Mouse (Mus musculus) E14TG2a.4 (cell line): Measurements from ENCODE around the gene Kif9.
A peak's percentile ranks its signal among the peaks of the same experiment; 100 is the strongest.

Source experiments
- H3K27me3 ChIP-seq: 2 replicates; pipeline ENCODE4 v1.6.1; 2014; ENCODE audit warnings: low read length, control low read depth; ENCODE audit not compliant: insufficient read depth
- H3K36me3 ChIP-seq: 2 replicates; pipeline ENCODE4 v1.6.1; 2014; ENCODE audit warnings: low read length, control low read depth; ENCODE audit not compliant: insufficient read depth
- H3K4me1 ChIP-seq: replicated peaks from 2 replicates; pipeline ENCODE4 v1.6.1; 2014; ENCODE audit warnings: low read depth, low read length, control low read depth
- H3K4me3 ChIP-seq: replicated peaks from 2 replicates; pipeline ENCODE4 v1.5.1; 2014; ENCODE audit warnings: mild to moderate bottlenecking, low read length
- H3K9me3 ChIP-seq: 2 replicates; pipeline ENCODE4 v1.6.1; 2014; ENCODE audit warnings: low read length, control low read depth
- CTCF ChIP-seq: conservative IDR thresholded peaks from 2 replicates; pipeline ENCODE4 v1.5.1; 2014; ENCODE audit warnings: low read length
- NANOG ChIP-seq: IDR thresholded peaks from 2 replicates; pipeline ENCODE4 v1.6.1; 2014; ENCODE audit warnings: borderline replicate concordance, low read length, mixed read lengths
- POU5F1 ChIP-seq: IDR thresholded peaks from 2 replicates; pipeline ENCODE4 v1.6.1; 2014; ENCODE audit warnings: low read length, borderline replicate concordance

Gene Kif9

GRCm38 (mm10) chr9:110477951-110478350, 1.2 kb downstream of the Kif9 start:
- Histone ChIP-seq H3K9me3 (no peaks in the 10 kb centered on the region), H3K4me1 (peaks cover 25% of the 10 kb centered on the region), H3K36me3 (no peaks in the 10 kb centered on the region), H3K27me3 (peaks cover 14% of the 10 kb centered on the region), H3K4me3 (no peak overlapping the region)
- no peak for TF ChIP-seq NANOG
- TF ChIP-seq POU5F1, result no peak
- no peak for TF ChIP-seq CTCF

GRCm38 (mm10) chr9:110478639-110479038, 1.9 kb downstream of the Kif9 start:
- Histone ChIP-seq H3K27me3 (peaks cover 14% of the 10 kb centered on the region), H3K36me3 (no peaks in the 10 kb centered on the region)
- TF ChIP-seq CTCF (no peak), NANOG (no peak), POU5F1 (no peak)

GRCm38 (mm10) chr9:110488841-110489240, 12.1 kb downstream of the Kif9 start:
- TF ChIP-seq NANOG (no peak; the same call in 1 of the 2 replicates), POU5F1 (no peak), CTCF (no peak)
- peaks cover 6% of the 10 kb centered on the region for H3K9me3 ChIP-seq
- H3K4me1 ChIP-seq, result peaks cover 27% of the 10 kb centered on the region
- no peaks in the 10 kb centered on the region for H3K27me3 ChIP-seq
- no peak overlapping the region for H3K4me3 ChIP-seq
- H3K36me3 ChIP-seq, result no peaks in the 10 kb centered on the region

More at GRCm38 (mm10) chr9:110478639-110479038, 1.9 kb downstream of the Kif9 start:
- Histone ChIP-seq H3K4me1 (peaks cover 25% of the 10 kb centered on the region), H3K4me3 (no peak overlapping the region), H3K9me3 (no peaks in the 10 kb centered on the region)

GRCm38 (mm10) chr9:110490913-110491312, 14.2 kb downstream of the Kif9 start:
- H3K36me3 ChIP-seq, result no peaks in the 10 kb centered on the region
- peaks cover 27% of the 10 kb centered on the region for H3K4me1 ChIP-seq
- peaks cover 6% of the 10 kb centered on the region for H3K9me3 ChIP-seq
- peaks cover 7% of the 10 kb centered on the region; the same call in 1 of the 2 replicates for H3K27me3 ChIP-seq
- TF ChIP-seq CTCF (peak; percentile 69), NANOG (no peak)
- H3K4me3 ChIP-seq, result no peak overlapping the region

- Histone ChIP-seq H3K4me1 (peaks cover 30% of the 10 kb centered on the region), H3K27me3 (no peaks in the 10 kb centered on the region), H3K9me3 (no peaks in the 10 kb centered on the region), H3K4me3 (no peak overlapping the region), H3K36me3 (peaks cover 9% of the 10 kb centered on the region; the same call in 1 of the 2 replicates)
- TF ChIP-seq CTCF, result no peak
- TF ChIP-seq POU5F1, result no peak
- no peak for TF ChIP-seq NANOG
Measured at GRCm38 (mm10) chr9:110525737-110526136, 49.0 kb downstream of the Kif9 start.

GRCm38 (mm10) chr9:110529002-110529737, 52.4 kb downstream of the Kif9 start:
- H3K36me3 ChIP-seq, result peaks cover 15% of the 10 kb centered on the region
- H3K4me1 ChIP-seq, result peaks cover 38% of the 10 kb centered on the region
- no peaks in the 10 kb centered on the region for H3K9me3 ChIP-seq
- TF ChIP-seq NANOG, result no peak
- no peak for TF ChIP-seq POU5F1
- TF ChIP-seq CTCF, result no peak
- no peaks in the 10 kb centered on the region for H3K27me3 ChIP-seq
- peak overlapping the region; percentile 87 for H3K4me3 ChIP-seq

- H3K36me3 ChIP-seq, result peaks cover 23% of the 10 kb centered on the region
- no peaks in the 10 kb centered on the region for H3K9me3 ChIP-seq
- 0 out of 2 replicates have a peak overlapping the region, but pooled peaks have one; percentile 14 for H3K4me3 ChIP-seq
- peaks cover 53% of the 10 kb centered on the region for H3K4me1 ChIP-seq
- TF ChIP-seq CTCF (no peak), NANOG (no peak), POU5F1 (no peak)
- H3K27me3 ChIP-seq, result no peaks in the 10 kb centered on the region
Measured at GRCm38 (mm10) chr9:110530650-110531049, 53.9 kb downstream of the Kif9 start.

GRCm38 (mm10) chr9:110531151-110531791, 54.5 kb downstream of the Kif9 start:
- peaks cover 27% of the 10 kb centered on the region for H3K36me3 ChIP-seq
- H3K9me3 ChIP-seq, result no peaks in the 10 kb centered on the region
- TF ChIP-seq NANOG (no peak), CTCF (no peak), POU5F1 (no peak)
- H3K4me3 ChIP-seq, result peak overlapping the region; percentile 92
- peaks cover 54% of the 10 kb centered on the region for H3K4me1 ChIP-seq
- H3K27me3 ChIP-seq, result no peaks in the 10 kb centered on the region
